Mouse (Mus musculus) cerebellum, adult 2 months (tissue): ENCODE measurements at regions not wholly inside any gene's neighbourhood (a gene's known extent, or its start where the extent isn't known, plus 50 kb on each side); places are given as distances from the start of the nearest gene placed in this dataset.

ENCODE experiments used
- CTCF ChIP-seq: fragments of 200-500 bp; IDR thresholded peaks from 2 replicates; pipeline ENCODE4 v1.5.1; 2011; ENCODE audit warnings: low read depth, mild to moderate bottlenecking, control low read depth, low read length, moderate library complexity, borderline replicate concordance; ENCODE audit not compliant: insufficient read depth
- POLR2A ChIP-seq: fragments of 200-500 bp; IDR thresholded peaks from 2 replicates; pipeline ENCODE4 v1.6.1; 2011; ENCODE audit warnings: low read length, control low read depth, borderline replicate concordance; ENCODE audit not compliant: insufficient read depth

GRCm38 (mm10) chr10:66922314-66922713 lies 173.6 kb upstream of the Jmjd1c start:
- no peak for TF ChIP-seq CTCF
- no peak for TF ChIP-seq POLR2A
